Mouse (Mus musculus): ENCODE results near the gene Cebpb. TPM values are rescaled to one million over a fixed set of nuclear protein-coding genes. Genes with fewer than 3 reads are reported as not detected.

Cebpb gene
- total and polyA plus RNA-seq, 3 experiments, result 9.9 to 10.7 TPM; not detected in 1

DNA sequence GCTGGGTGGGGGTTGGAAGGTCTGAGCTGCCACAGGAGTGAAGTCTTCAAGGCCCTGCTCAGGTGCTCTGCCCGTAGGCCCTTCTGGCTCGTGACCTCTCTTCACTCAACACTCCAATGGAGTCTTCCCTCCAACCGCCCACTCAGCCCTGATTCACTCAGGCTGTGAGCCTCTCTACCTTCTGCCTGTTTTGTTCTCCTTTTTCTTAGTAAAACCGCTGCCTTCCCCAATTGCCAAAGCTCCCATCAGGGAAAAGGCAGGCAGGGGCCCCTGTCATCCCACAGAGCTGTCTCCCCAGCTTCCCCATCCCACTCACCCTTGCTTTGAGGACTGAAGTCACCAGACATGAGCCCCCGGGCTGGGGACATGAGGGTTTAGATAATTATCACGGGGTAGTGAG, 26.3 kb downstream of the Cebpb start:
- Histone ChIP-seq H3K9ac (ENCODE audit: control insufficient read depth, low read depth, low read length, poor library complexity, severe bottlenecking) (no peak overlapping the region), H3K9me3 (replicated peaks; ENCODE audit: insufficient read depth, low read length) (no peaks in the 10 kb centered on the region), H3K27ac (ENCODE audit: control insufficient read depth, low read depth, low read length) (no peak overlapping the region), H3K4me3 (ENCODE audit: control insufficient read depth in 1 of 2, insufficient read depth in 1 of 2, low read depth in 2 of 2, low read length in 2 of 2) (no peak overlapping the region), H3K79me2 (ENCODE audit: control insufficient read depth, insufficient read depth, low read length, poor library complexity) (no peaks in the 10 kb centered on the region), H3K27me3 (ENCODE audit: control insufficient read depth in 1 of 2, insufficient read depth in 2 of 2, low read length in 2 of 2) (no peaks in the 10 kb centered on the region; a peak in 1 of 4 replicates), H3K36me3 (ENCODE audit: control insufficient read depth in 1 of 2, insufficient read depth in 2 of 2, low read length in 2 of 2) (no peaks in the 10 kb centered on the region), H3K4me1 (ENCODE audit: control insufficient read depth in 1 of 2, insufficient read depth in 2 of 2, low read length in 2 of 2) (peaks cover 0 to 7% of the 10 kb centered on the region in 2 experiments; a peak in 1 of 4 replicates)
- no peak for DNase-seq (ENCODE audit: low read depth, low spot score)
- TF ChIP-seq TBP (IDR thresholded peaks at IDR 0.05; ENCODE audit: low read depth, low read length), result peak; percentile 46; the same call in 1 of the 2 replicates
- no peak for TF ChIP-seq MYC (IDR thresholded peaks at IDR 0.05; ENCODE audit: low read depth, low read length)

DNA sequence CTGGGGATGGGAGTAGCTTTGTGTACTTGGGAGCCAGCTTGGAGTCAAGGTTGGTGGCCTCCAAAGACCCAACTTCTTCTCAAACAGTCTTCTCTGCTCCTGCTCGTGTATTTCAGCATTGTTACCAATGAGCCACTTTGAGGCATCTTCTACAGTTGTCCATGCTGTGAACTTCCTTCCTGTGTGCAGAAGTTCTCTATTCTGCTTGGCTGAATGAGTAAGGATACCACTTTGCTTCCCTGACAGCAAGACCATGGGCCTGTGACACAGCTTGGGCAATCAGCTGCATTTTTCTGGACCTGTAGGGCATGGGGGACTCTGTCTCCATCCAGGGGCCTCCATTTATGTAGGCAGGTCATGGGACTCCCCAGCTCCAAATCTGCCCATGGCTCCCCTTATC, 28.5 kb downstream of the Cebpb start:
- H3K36me3 ChIP-seq (ENCODE audit: control insufficient read depth in 1 of 2, insufficient read depth in 2 of 2, low read length in 2 of 2), result no peaks in the 10 kb centered on the region
- no peak overlapping the region for H3K4me3 ChIP-seq (ENCODE audit: control insufficient read depth in 1 of 2, insufficient read depth in 1 of 2, low read depth in 2 of 2, low read length in 2 of 2)
- TF ChIP-seq MYB (IDR thresholded peaks at IDR 0.05; ENCODE audit: low read depth, low read length), result no peak
- TF ChIP-seq USF1 (IDR thresholded peaks at IDR 0.05; ENCODE audit: low read depth, low read length), result no peak
- TF ChIP-seq UBTF (IDR thresholded peaks at IDR 0.05; ENCODE audit: borderline replicate concordance, insufficient read depth, low read depth, low read length), result no peak
- TF ChIP-seq NRF1 (IDR thresholded peaks at IDR 0.05; ENCODE audit: insufficient read depth, low read depth, low read length, poor library complexity, severe bottlenecking), result no peak
- TF ChIP-seq SIN3A (IDR thresholded peaks at IDR 0.05; ENCODE audit: low read length), result no peak
- TF ChIP-seq GATA1 (IDR thresholded peaks at IDR 0.05; ENCODE audit: low read depth, low read length), result no peak
- TF ChIP-seq POLR2AphosphoS2 (IDR thresholded peaks at IDR 0.05; ENCODE audit: low read length), result no peak
- no peak for TF ChIP-seq ZMIZ1 (IDR thresholded peaks at IDR 0.05; ENCODE audit: low read depth, low read length)
- no peaks in the 10 kb centered on the region for H3K79me2 ChIP-seq (ENCODE audit: control insufficient read depth, insufficient read depth, low read length, poor library complexity)
- no peak for DNase-seq (ENCODE audit: low read depth, low spot score)
- peaks cover 0 to 7% of the 10 kb centered on the region in 2 experiments; a peak in 1 of 4 replicates for H3K4me1 ChIP-seq (ENCODE audit: control insufficient read depth in 1 of 2, insufficient read depth in 2 of 2, low read length in 2 of 2)
- H3K9me3 ChIP-seq (replicated peaks; ENCODE audit: insufficient read depth, low read length), result no peaks in the 10 kb centered on the region
- H3K27me3 ChIP-seq (ENCODE audit: control insufficient read depth in 1 of 2, insufficient read depth in 2 of 2, low read length in 2 of 2), result no peaks in the 10 kb centered on the region; a peak in 1 of 4 replicates
- no peak overlapping the region for H3K9ac ChIP-seq (ENCODE audit: control insufficient read depth, low read depth, low read length, poor library complexity, severe bottlenecking)
- no peak overlapping the region for H3K27ac ChIP-seq (ENCODE audit: control insufficient read depth, low read depth, low read length)

GRCm38 (mm10) chr2:167719520-167719919, 30.8 kb downstream of the Cebpb start:
- peaks cover 0 to 11% of the 10 kb centered on the region in 2 experiments; a peak in 1 of 4 replicates for H3K4me1 ChIP-seq (ENCODE audit: control insufficient read depth in 1 of 2, insufficient read depth in 2 of 2, low read length in 2 of 2)
- peaks cover 0 to 2% of the 10 kb centered on the region in 2 experiments; a peak in 1 of 4 replicates for H3K27me3 ChIP-seq (ENCODE audit: control insufficient read depth in 1 of 2, insufficient read depth in 2 of 2, low read length in 2 of 2)
- H3K27ac ChIP-seq (ENCODE audit: control insufficient read depth, low read depth, low read length), result no peak overlapping the region
- TF ChIP-seq RCOR1 (IDR thresholded peaks at IDR 0.05; ENCODE audit: low read depth, low read length) (no peak), TCF12 (IDR thresholded peaks at IDR 0.05; ENCODE audit: low read depth, low read length) (no peak)
- H3K9me3 ChIP-seq (replicated peaks; ENCODE audit: insufficient read depth, low read length), result no peaks in the 10 kb centered on the region
- H3K9ac ChIP-seq (ENCODE audit: control insufficient read depth, low read depth, low read length, poor library complexity, severe bottlenecking), result no peak overlapping the region
- H3K36me3 ChIP-seq (ENCODE audit: control insufficient read depth in 1 of 2, insufficient read depth in 2 of 2, low read length in 2 of 2), result no peaks in the 10 kb centered on the region
- no peaks in the 10 kb centered on the region for H3K79me2 ChIP-seq (ENCODE audit: control insufficient read depth, insufficient read depth, low read length, poor library complexity)
- no peak overlapping the region for H3K4me3 ChIP-seq (ENCODE audit: control insufficient read depth in 1 of 2, insufficient read depth in 1 of 2, low read depth in 2 of 2, low read length in 2 of 2)
- DNase-seq (ENCODE audit: low read depth, low spot score), result no peak

Data from MEL (cell line).